Mouse (Mus musculus) thymus, adult 2 months (tissue): Measurements from ENCODE around the gene Zc3h10.

ENCODE experiments used
- CTCF ChIP-seq: fragments of 200-500 bp; IDR thresholded peaks from 2 replicates; pipeline ENCODE4 v1.5.1; 2012; ENCODE audit warnings: mild to moderate bottlenecking, control low read depth, low read length, moderate library complexity, borderline replicate concordance; ENCODE audit not compliant: control insufficient read depth, poor library complexity, insufficient read depth; ENCODE audit errors: extremely low read depth
- POLR2A ChIP-seq: fragments of 200-500 bp; IDR thresholded peaks from 2 replicates; pipeline ENCODE4 v1.6.1; 2012; ENCODE audit warnings: mild to moderate bottlenecking, low read length, control low read depth, moderate library complexity; ENCODE audit not compliant: control insufficient read depth, poor library complexity, insufficient read depth; ENCODE audit errors: extremely low read depth

DNA sequence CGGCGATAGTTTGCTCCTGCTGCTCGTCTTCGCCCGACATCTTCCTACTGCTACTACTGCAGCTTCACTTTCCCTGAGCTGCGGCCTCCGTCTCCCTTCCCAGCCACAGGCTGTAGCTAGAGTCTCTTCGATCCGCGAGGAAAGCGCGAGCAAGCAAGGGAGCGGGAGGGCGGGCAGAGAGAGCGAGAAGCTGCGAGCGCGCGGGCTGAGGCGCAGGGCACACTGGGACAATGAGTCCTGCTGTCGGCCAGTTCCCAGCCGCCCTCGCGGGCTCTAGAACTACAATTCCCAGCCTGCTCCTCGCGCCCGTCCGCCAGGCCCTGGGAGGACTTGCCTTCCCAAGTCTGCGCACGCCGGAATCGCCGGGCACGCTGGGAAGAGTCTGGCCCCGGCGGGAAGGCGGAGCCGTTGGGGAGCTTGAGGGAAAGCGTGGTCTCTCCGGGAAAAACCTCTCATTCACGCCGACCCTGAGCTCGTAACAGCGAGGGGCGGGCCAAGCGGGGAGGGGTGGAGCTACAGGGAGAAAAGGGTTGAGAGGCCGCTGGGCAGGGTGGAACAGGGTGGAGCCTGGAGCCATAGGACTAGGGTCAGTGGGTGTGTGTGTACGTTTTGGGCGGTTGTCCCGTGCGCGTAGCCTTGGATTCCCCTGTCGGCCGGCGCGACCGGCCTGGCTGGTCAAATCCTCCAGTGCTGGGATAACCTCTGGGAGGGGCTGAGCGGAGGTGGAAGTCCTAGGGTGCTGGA, 18.4 kb upstream of the Zc3h10 start, which contains the start of gene Pa2g4:
- TF ChIP-seq CTCF (no peak; the same call in 1 of the 2 replicates), POLR2A (peak; percentile 65)
